Comparison of ENCODE assay signal across 21 mouse cellular contexts in the genomic region with DNA sequence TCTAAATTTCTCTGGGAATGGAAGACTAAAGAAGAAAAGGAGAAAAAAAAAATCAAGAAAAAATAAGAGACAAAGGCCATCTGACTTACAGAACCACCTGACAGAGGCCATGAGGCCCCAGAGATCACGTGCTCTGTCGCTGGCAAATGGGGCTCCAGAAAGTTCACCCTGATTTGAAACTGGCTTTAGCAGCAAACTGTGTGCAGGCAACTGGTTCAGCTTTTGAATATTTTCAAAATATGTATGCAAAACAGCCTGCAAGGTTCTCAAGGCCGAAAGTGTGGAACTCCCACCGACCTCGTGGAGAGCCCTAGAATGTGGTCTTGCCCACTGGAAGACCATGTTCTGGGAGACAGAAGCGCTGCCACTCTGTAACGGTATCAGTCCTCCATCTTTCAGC. TPM values are rescaled to one million over a fixed set of nuclear protein-coding genes. Genes with fewer than 3 reads are reported as not detected.
DNase-seq lines count a peak whose midpoint lies in the region; ATAC-seq and TF ChIP-seq lines count a peak whose summit lies in the region.
"Had no signal": no experiment of that assay in that cellular context is flagged by ENCODE, and none has a peak within 500 bp of the region (broad histone marks: within the 10 kb centered on the region; RNA-seq: fewer than 3 reads in every experiment).

No protein-coding gene starts in this region.

- H3K9ac ChIP-seq in heart, embryonic 13.5 days: peak overlapping the region; percentile 40; the same call in 1 of the 2 replicates
- no peak overlapping the region for H3K9ac ChIP-seq in heart, postnatal 0 days (replicated peaks; ENCODE audit: low read depth, low read length)
- H3K9ac ChIP-seq: embryonic facial prominence, embryonic 15.5 days; forebrain, embryonic 15.5 days; hindbrain, embryonic 13.5 days had no signal

- H3K4me1 ChIP-seq in heart, embryonic 13.5 days: peaks cover 39% of the 10 kb centered on the region
- peaks cover 33% of the 10 kb centered on the region for H3K4me1 ChIP-seq in heart, postnatal 0 days (ENCODE audit: control insufficient read depth, insufficient read depth)
- H3K4me1 ChIP-seq: embryonic facial prominence, embryonic 15.5 days; forebrain, embryonic 15.5 days; hindbrain, embryonic 13.5 days had no signal

- intact Hi-C loops in gastrocnemius, adult 2 months (cut with DNase I): no loop called here
- intact Hi-C loops in heart, postnatal 36 days (cut with DNase I): no loop called here

- no peaks in the 10 kb centered on the region for H3K9me3 ChIP-seq in heart, embryonic 13.5 days
- no peaks in the 10 kb centered on the region for H3K9me3 ChIP-seq in heart, postnatal 0 days (replicated peaks; ENCODE audit: control insufficient read depth, low read length)
- H3K9me3 ChIP-seq: embryonic facial prominence, embryonic 15.5 days; forebrain, embryonic 15.5 days; hindbrain, embryonic 13.5 days had no signal

- WGBS in heart, embryonic 13.5 days: 88% methylated on average over 7 of the region's 7 CpGs
- 80% methylated on average over 7 of the region's 7 CpGs for WGBS in heart, postnatal 0 days

- no peak for TF ChIP-seq EP300 in heart, postnatal 0 days (IDR thresholded peaks at IDR 0.05; ENCODE audit: low read depth)

- no peak for DNase-seq in gastrocnemius, adult 2 months
- no peak for DNase-seq in gastrocnemius, postnatal 10 days
- DNase-seq in heart, postnatal 36 days: no peak
- no peak for DNase-seq in heart, postnatal 0 days (ENCODE audit: low spot score)
- DNase-seq in heart, adult 9 months (ENCODE audit: low spot score in 2 of 2): no peak
- DNase-seq in kidney, postnatal 4 days: no peak
- DNase-seq: adrenal gland, adult 2 months; adrenal gland, postnatal 25 days; cerebellum, adult 2 months; cerebellum, postnatal 14 days; embryo, embryonic 11 days; gastrocnemius, postnatal 14 days; kidney, adult 11 months; kidney, adult 9 months had no signal

- no peak for TF ChIP-seq CTCF in gastrocnemius, adult 2 months (IDR thresholded peaks at IDR 0.05)
- TF ChIP-seq CTCF in heart, postnatal 0 days (IDR thresholded peaks at IDR 0.05; ENCODE audit: low read depth): no peak

- no peaks in the 10 kb centered on the region for H3K36me3 ChIP-seq in heart, embryonic 13.5 days
- no peaks in the 10 kb centered on the region for H3K36me3 ChIP-seq in heart, postnatal 0 days (replicated peaks; ENCODE audit: control insufficient read depth, insufficient read depth, low read length)
- H3K36me3 ChIP-seq: embryonic facial prominence, embryonic 15.5 days; forebrain, embryonic 15.5 days; hindbrain, embryonic 13.5 days had no signal

- H3K4me2 ChIP-seq in heart, embryonic 13.5 days: peak overlapping the region; percentile 56
- H3K4me2 ChIP-seq in heart, postnatal 0 days (ENCODE audit: low read depth, low read length): peak overlapping the region; percentile 53
- H3K4me2 ChIP-seq: embryonic facial prominence, embryonic 15.5 days; forebrain, embryonic 15.5 days; hindbrain, embryonic 13.5 days had no signal

- no peaks in the 10 kb centered on the region for H3K27me3 ChIP-seq in heart, embryonic 13.5 days (replicated peaks)
- H3K27me3 ChIP-seq in heart, postnatal 0 days (ENCODE audit: control insufficient read depth, insufficient read depth, low read length): no peaks in the 10 kb centered on the region
- H3K27me3 ChIP-seq: embryonic facial prominence, embryonic 15.5 days; forebrain, embryonic 15.5 days; hindbrain, embryonic 13.5 days; Patski had no signal

- no peak for ATAC-seq in heart, embryonic 13.5 days (ENCODE audit: extremely low read depth, insufficient number of reproducible peaks, low FRiP score, low TSS enrichment)
- no peak for ATAC-seq in heart, postnatal 0 days (ENCODE audit: insufficient read depth, low read depth)
- ATAC-seq: forebrain, embryonic 15.5 days; hindbrain, postnatal 0 days; Patski had no signal

- peak overlapping the region; percentile 16; the same call in 1 of the 2 replicates for H3K27ac ChIP-seq in gastrocnemius, adult 2 months
- H3K27ac ChIP-seq in heart, embryonic 13.5 days (replicated peaks): peak overlapping the region; percentile 79
- H3K27ac ChIP-seq in heart, postnatal 0 days (ENCODE audit: low read depth): peak overlapping the region; percentile 30
- H3K27ac ChIP-seq: embryonic facial prominence, embryonic 15.5 days; forebrain, embryonic 15.5 days; hindbrain, embryonic 13.5 days; hindbrain, postnatal 0 days had no signal

- H3K4me3 ChIP-seq in gastrocnemius, adult 2 months: no peak overlapping the region
- no peak overlapping the region for H3K4me3 ChIP-seq in heart, embryonic 13.5 days
- H3K4me3 ChIP-seq in heart, postnatal 0 days (ENCODE audit: low read depth, low read length): no peak overlapping the region
- H3K4me3 ChIP-seq: embryonic facial prominence, embryonic 15.5 days; erythroblast, embryonic 14.5 days; forebrain, embryonic 15.5 days; hindbrain, embryonic 13.5 days had no signal

RNA-seq across cellular contexts. Expression of a gene that starts 11.6 kb away (rescaled TPM):
- 100 to 1,000 TPM in 1 of 2 experiments, 10 to 100 TPM in 1; 97.8 to 113 TPM for total RNA-seq in gastrocnemius, adult 2 months (2021)
- total RNA-seq in gastrocnemius, postnatal 10 days (2021): 10 to 100 TPM; 57.2 to 57.5 TPM
- polyA plus RNA-seq in heart, embryonic 13.5 days (2015; fragmentation: Nextera tagmentation; extraction: Ambion mirVana): 39.4 and 40.8 TPM in 2 replicates
- total RNA-seq in heart, postnatal 36 days (2021): 10 to 100 TPM; 78.8 to 80.0 TPM
- total RNA-seq in heart, postnatal 0 days (2014; rRNA removed; ENCODE audit: low replicate concordance): 44.6 TPM in 2 replicates
- 43.8 and 44.8 TPM in 2 replicates for polyA plus RNA-seq in heart, postnatal 0 days (2015; fragmentation: Nextera tagmentation; extraction: Ambion mirVana)

Comparison
In these comparisons a context has a peak if more than half of its experiments do, and no peak if none do; other contexts are left out.
1. H3K27ac ChIP-seq: peak in every context shown above with its lines; median percentile 79 in heart, embryonic 13.5 days; 30 in heart, postnatal 0 days; 16 in gastrocnemius, adult 2 months.